Mouse (Mus musculus) layer of hippocampus, adult 18-20 months (tissue): ENCODE data around the gene Capn10. TPM values are rescaled to one million over a fixed set of nuclear protein-coding genes. Genes with fewer than 3 reads are reported as not detected.
"Not testable (repeated sequence)": the region's sequence is repeated elsewhere in the genome, so short reads cannot be mapped to it uniquely, and the experiment has no call there.

Experiments
- DNase-seq, 2 experiments: peaks; one replicate each; pipeline ENCODE4 v3.0.0; 2022; ENCODE audit warnings: low spot score in 2 of 2
- total RNA-seq, 2 experiments: library from RNA; stranded (reverse); gene quantifications; 2 replicates each; pipeline ENCODE4 v1.2.3; 2021

Gene Capn10
- total RNA-seq, 2 experiments from 2014 or later = 42.4 to 43.2 TPM

DNA sequence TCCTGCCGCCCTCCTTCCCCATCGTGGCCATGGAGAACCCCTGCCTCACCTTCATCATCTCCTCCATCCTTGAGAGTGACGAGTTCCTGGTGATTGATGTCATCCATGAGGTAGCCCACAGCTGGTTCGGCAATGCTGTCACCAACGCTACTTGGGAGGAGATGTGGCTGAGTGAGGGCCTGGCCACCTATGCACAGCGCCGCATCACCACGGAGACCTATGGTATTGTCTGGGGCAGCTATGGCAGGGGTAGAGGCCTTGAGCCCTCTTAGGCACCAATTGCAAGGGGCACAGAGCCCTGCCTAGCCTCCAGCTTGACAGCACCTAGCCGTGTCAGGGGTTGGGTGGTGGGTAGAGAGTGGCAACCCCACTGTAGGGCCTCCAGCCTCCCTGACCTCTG, 17.5 kb upstream of the Capn10 start:
- no peak for DNase-seq

DNA sequence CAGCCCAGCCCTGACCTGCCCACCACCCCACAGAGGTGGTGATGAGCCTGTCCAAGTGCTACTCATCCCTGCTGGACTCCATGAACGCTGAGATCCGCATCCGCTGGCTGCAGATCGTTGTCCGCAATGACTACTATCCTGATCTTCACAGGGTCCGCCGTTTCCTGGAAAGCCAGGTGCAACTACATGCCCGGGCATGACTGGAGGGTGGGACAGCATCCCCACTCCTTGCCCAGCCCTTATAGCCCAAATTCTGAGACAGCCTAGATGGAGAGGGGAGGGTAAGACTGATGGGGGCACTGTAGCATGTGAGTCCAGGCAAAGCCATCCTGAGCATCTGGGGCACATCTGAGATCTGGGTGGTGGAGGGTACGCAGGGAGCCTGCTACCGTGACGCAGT, 15.0 kb upstream of the Capn10 start:
- DNase-seq = no peak

DNA sequence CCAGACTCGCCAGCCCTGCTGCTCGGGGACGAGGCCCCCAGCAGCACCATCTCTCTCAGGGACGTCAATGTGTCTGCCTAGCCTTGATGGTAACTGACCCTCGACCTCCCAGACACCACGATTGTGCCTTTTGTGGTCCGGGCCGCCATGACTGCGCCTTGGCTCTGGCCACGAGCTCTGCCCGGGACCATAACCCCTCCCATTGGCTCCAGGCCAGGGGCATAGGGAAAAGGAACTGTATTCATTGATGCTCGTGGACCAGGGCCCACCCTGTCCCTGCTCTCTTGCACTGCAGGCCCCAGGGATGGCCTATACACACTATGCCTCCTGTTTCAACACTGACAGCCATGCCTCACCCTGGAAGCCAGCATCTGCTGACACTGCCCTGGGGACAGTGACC, 14.4 kb upstream of the Capn10 start:
- DNase-seq = no peak

DNA sequence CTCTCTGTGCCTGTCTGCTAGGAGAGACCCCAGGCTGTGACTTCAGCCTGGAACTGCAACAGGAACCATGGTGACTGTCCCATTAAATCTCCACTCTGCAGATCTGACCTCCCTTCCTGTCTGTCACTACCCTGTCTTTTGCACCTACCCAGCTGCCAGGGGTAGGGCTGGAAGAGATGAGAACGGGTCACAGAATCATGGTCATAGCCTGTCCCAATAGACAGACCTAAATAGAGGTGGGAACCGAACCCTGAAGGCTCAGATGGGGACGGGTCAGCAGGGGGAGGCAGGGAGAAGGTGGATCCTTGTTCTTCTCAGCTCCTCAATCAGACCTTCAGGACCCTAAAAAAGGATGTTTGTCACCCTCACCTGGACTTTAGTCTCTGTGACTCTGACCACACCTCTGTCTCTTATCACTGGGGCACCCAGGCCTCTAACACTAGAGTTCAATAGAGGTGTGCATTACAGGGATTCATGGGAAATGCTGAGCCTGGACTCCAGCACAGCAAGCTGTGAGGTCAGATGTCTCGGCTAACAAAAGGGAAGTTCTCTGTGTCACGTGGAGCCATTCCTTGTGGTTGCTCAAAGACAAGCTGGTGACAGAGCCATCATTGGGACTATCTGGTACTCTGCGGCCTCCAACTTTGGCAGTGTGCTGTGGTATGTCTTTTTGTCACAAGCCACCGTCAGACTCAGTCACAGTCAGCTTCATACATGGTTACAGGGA, 13.5 kb upstream of the Capn10 start:
- DNase-seq = no peak

DNA sequence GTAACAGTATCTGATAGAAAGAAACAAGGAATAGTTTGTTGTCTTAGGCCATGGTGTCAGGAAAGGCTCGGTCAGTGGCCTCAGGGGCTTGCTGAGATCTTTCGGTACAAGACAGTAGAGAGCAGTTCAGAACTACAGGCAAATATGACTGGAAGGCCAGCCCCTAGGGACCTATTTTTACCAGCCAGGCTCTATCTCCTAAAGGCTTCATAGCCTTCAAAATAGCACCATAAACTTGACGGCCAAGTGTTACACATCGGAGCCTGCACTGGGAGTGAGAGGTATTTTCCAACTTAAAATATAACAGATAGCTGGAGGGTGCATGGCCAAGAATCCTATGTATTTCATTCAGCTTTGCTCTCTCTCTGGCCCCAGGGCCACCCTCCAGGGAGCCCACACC, 12.7 kb upstream of the Capn10 start:
- DNase-seq = no peak

GRCm38 (mm10) chr1:92930171-92930706, 3.9 kb upstream of the Capn10 start:
- DNase-seq = no peak

GRCm38 (mm10) chr1:92933611-92934010, 565 bp upstream of the Capn10 start:
- no peak for DNase-seq

DNA sequence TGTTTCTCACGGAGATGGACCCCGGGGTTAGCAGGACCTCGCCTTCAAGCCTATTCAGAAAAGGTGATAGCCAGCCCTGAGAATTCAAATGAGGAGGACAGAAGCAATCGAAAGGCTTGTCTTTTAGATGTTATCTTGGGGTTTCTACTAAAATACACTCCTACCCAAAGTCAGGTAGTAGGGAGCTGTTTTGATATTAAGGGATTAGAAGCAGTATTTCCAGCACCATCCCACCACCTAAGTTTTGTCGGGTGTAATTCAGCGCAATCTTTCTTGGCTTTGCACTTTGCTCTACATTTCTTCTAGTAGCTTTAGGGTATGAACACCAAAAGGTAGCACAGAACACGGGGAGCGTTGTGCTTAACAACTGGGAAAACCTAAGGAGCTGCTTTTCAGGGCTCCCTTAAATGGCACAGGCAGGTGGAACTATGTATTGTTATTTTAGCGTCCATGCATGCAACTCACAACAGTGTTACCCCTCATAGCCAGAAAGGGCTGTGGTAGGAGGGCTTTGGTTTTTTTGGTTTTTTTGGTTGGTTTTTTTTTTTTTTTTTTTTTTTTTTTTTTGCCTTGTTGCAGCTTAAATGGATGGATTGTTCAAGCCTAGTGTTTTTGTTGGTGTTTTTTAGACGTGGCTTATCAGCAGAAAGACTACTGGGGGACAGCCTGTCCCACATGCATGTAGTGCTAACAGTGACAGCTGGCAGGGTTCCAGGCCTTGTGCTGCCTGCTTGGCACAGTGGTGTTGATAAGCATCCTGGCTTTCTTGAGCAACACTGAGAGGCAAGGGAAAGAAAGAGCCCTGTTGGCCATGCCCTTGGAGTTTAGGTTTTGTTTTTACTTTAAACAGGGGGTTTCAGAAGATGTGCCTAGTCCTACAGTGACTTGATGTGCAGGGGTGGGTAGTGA, 1.1 kb downstream of the Capn10 start:
- DNase-seq = peak in 1 of 2 experiments; percentile 28

- DNase-seq = no peak
Observed at GRCm38 (mm10) chr1:92935977-92936376, 1.8 kb downstream of the Capn10 start.

- no peak for DNase-seq
Observed at GRCm38 (mm10) chr1:92936467-92936866, 2.3 kb downstream of the Capn10 start.

- DNase-seq = no peak
Observed at GRCm38 (mm10) chr1:92937797-92938196, 3.6 kb downstream of the Capn10 start.

DNA sequence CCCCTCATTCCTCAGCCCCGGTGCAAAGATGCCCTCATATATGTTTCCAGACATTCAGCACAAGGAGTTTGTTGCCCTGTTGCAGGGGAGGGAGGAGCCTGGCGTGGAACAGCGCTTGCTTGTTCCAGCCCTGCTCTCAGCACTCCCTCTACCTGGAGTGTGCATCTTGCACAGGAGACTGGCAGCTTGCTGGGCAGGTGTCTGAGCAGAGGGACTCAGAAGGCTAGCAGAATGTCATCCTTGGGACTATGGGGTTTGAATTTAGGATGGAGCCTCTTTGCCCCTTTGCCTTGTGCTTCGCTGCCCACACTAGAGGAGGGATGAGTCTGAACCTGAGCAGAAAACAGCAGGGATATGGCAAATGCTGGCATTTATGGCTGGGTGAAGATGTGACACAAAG, 5.6 kb downstream of the Capn10 start:
- DNase-seq = no peak

DNA sequence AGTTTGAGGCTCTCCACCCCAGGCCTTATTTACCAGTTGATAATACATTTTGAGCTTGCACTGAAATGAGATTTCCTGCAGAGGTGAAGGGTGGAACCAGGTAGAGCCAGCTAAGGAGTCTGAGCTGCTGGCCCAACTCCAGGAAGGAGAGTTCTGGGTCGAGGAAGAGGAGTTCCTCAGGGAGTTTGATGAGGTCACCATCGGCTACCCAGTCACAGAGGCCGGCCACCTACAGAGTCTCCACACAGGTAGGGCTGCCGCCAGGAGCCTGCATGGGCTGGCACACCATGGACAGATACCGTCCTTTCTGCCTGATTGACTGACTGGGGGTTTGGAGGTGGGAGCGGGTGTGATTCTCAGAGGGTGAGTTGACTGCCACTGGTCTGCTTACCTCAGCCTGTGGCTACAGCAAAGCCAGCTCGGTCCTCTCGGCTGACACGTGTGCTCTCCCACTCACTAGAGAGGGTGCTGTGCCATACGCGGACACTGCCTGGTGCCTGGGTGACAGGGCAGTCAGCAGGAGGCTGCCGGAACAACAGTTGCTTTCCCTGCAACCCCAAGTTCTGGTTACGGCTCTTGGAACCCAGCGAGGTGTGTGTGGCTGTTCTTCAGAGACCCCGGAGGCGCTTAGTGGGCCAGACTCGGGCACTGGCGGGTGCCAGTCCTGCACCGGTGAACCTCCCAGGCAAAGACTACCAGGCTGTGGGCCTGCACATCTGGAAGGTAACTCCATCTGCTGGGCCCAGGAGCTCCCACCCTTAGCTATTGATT, 9.2 kb downstream of the Capn10 start:
- DNase-seq = no peak

DNA sequence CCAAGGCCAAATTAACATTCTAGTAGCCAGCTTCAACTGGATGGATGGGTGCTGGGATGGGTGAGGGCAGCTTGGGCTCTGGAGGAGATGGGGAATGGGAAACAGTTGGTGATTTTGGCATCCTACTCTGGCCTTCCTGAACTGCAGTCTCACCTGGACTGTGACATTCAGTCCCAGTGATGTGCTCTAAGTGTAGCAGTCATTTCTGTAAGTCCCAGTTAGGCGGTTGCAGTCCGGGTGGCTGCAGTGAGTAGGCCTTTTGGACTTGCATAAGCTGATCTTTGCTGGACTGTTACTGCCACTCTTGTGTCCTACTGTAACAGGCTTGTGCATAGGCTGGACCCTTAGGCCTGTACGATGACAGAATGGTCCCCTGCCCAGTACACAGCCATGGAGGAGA, 13.8 kb downstream of the Capn10 start:
- no peak for DNase-seq

DNA sequence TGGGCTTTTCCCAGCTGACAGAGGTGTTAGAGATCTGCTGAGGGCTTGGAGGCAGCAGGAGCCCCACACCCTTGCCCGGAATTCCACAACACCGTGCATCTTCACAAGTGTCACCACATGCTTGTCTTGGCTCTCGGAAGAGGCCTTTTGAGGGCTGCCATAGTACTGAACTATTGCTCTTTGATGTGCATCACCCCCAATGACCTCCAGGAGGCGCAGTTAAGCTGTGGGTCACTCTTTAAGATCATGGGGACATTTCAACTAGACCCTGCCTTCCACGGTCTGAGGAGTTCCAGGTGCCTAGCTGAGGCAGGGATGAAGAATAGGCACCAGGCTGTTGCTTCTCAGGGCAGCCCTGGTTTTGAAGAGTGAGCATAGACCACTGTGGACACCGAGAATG, 15.2 kb downstream of the Capn10 start:
- no peak for DNase-seq

- DNase-seq = no peak
Observed at GRCm38 (mm10) chr1:92950607-92951006, 16.4 kb downstream of the Capn10 start, which contains the start of gene Gpr35. TSS of gene Gpr35 (plus strand) at chr1:92950865.

DNA sequence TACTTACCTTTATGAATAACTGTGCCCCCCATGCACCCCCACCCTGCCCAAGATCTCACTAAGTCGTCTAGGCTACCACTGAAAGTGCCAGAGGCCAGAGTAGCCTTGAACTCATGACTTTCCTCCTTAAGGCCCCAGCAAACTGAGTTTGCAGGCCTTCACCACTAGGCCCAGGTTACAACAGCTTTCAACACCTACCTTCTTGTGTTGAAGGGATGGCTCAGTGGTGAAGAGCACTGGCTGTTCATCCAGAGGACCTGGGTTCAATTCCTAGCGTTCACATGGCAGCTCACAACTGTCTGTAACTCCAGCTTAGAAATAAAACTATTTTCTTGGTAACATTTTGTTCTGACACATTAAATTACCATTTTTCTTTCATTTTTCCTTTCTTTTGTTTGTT, 19.5 kb downstream of the Capn10 start:
- DNase-seq = no peak

DNA sequence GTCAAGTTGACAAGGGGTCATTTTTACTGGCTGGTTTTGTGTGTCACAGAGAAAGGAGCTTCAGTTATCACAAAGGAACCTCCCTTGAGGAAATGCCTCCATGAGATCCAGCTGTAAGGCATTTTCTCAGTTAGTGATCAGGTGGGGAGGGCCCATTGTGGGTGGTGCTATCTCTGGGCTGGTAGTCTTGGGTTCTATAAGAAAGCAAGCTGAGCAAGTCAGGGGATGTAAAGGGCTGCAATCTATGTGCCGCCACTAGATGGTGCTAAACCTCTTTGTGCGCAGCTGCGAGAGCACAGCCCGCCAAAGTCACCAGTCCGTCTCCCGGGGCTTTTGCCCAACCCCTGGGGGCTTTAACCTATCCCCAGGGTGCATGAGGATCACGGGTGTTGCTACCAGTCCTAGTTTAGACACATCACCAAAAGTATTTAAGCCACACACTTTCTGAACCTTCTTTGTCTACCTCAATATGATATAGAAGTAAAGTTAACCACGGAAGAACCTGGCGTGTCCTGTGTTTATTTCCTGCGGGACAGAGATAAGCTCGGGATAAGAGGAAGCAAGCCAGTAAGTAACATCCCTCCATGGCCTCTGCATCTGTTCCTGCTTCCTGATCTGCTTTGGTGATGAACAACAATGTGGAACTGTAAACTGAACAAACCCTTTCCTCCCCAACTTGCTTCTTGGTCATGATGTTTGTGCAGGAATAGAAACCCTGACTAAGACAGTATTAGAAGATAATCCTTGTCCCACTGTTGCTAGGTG, 22.6 kb downstream of the Capn10 start:
- DNase-seq = peak; percentile 50 to 86

- DNase-seq = no peak
Observed at GRCm38 (mm10) chr1:92958999-92959398, 24.8 kb downstream of the Capn10 start.

GRCm38 (mm10) chr1:92970791-92971190, 36.6 kb downstream of the Capn10 start:
- not testable (repeated sequence) for DNase-seq
